Mouse (Mus musculus) liver, embryonic 14.5 days (tissue): ENCODE measurements around the gene Gpr4.

Source experiments
- CTCF ChIP-seq: IDR thresholded peaks from 2 replicates; pipeline ENCODE4 v1.5.1; 2016; ENCODE audit warnings: antibody characterized with exemption, low read depth, control low read depth
- EP300 ChIP-seq: IDR thresholded peaks from 2 replicates; pipeline ENCODE4 v1.6.1; 2016; ENCODE audit warnings: antibody characterized with exemption, low read depth

DNA sequence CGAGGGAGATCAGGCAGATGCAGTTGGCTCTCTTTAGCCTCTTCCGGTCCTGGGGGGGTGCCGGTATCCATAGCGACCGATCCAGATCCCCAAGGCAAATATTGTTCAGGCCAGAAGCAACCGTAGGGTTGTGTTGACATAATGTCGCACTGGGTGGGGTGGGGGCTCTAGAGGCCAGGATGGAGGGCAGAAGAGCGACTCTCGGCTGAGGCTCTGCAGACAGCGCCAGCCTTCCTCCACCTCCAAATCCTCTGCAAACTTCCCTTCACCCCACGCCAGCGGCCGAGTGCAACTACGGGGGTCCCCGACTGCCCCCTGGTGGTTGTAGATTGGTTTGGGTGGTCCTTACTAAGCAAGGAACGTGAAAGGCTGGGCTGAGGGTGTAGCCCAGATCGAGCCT, 39.5 kb upstream of the Gpr4 start:
- TF ChIP-seq CTCF (peak; percentile 84), EP300 (no peak)
